Mouse (Mus musculus) stomach, postnatal 0 days (tissue): ENCODE measurements around the gene Atg13. TPM values are rescaled to one million over a fixed set of nuclear protein-coding genes. Genes with fewer than 3 reads are reported as not detected.
"Not testable (repeated sequence)": the region's sequence is repeated elsewhere in the genome, so short reads cannot be mapped to it uniquely, and the experiment has no call there.

Experiments used
- ATAC-seq: fragments of 200-750 bp; cut with Nextera tagmentation; 2 replicates; pipeline ENCODE4 v1.8.0; 2017; ENCODE audit not compliant: low FRiP score, low TSS enrichment
- DNase-seq: peaks from one replicate; pipeline ENCODE4 v3.0.0-alpha.2; 2016; ENCODE audit warnings: low spot score
- H3K27ac ChIP-seq: fragments of 300-500 bp; sonication (generic); replicated peaks from 2 replicates; pipeline ENCODE4 v1.5.1; 2014; ENCODE audit warnings: mild to moderate bottlenecking, control low read depth
- H3K27me3 ChIP-seq: fragments of 300-500 bp; sonication (generic); 2 replicates; pipeline ENCODE4 v1.6.1; 2014; ENCODE audit warnings: low read length; ENCODE audit not compliant: control insufficient read depth, insufficient read depth
- H3K36me3 ChIP-seq: fragments of 300-500 bp; sonication (generic); 2 replicates; pipeline ENCODE4 v1.6.1; 2014; ENCODE audit warnings: low read length, mixed read lengths; ENCODE audit not compliant: control insufficient read depth, insufficient read depth
- H3K4me1 ChIP-seq: fragments of 300-500 bp; sonication (generic); replicated peaks from 2 replicates; pipeline ENCODE4 v1.6.1; 2014; ENCODE audit warnings: antibody characterized with exemption; ENCODE audit not compliant: control insufficient read depth, insufficient read depth
- H3K4me2 ChIP-seq: fragments of 300-500 bp; sonication (generic); replicated peaks from 2 replicates; pipeline ENCODE4 v1.6.1; 2014; ENCODE audit warnings: low read depth, mild to moderate bottlenecking, control low read depth, moderate library complexity
- H3K4me3 ChIP-seq: fragments of 300-500 bp; sonication (generic); 2 replicates; pipeline ENCODE4 v1.5.1; 2014; ENCODE audit warnings: low read depth, low read length, control low read depth
- H3K9ac ChIP-seq: fragments of 300-500 bp; sonication (generic); 2 replicates; pipeline ENCODE4 v1.6.1; 2014; ENCODE audit warnings: mild to moderate bottlenecking, low read length, control low read depth, mixed read lengths
- H3K9me3 ChIP-seq: fragments of 300-500 bp; sonication (generic); 2 replicates; pipeline ENCODE4 v1.6.1; 2016; ENCODE audit warnings: low read length; ENCODE audit not compliant: control insufficient read depth
- CTCF ChIP-seq: IDR thresholded peaks from 2 replicates; pipeline ENCODE4 v1.5.1; 2016; ENCODE audit warnings: antibody characterized with exemption, low read depth, mild to moderate bottlenecking, moderate library complexity
- EP300 ChIP-seq: optimal IDR thresholded peaks from 2 replicates; pipeline ENCODE3; 2016; ENCODE audit warnings: antibody characterized with exemption
- WGBS: fragments of 180-500 bp; shearing (Covaris S2); extraction: QIAGEN DNeasy Blood & Tissue Kit; methylation state at CpG from one replicate; pipeline ENCODE4 v1.1.7; 2014; 5-methylcytosine and 5-hydroxymethylcytosine counted together
- polyA plus RNA-seq: library from polyadenylated mRNA; unstranded; fragments of >200 nt; fragmentation: Nextera tagmentation; extraction: Ambion mirVana; gene quantifications from 2 replicates; pipeline ENCODE4 v1.2.1, GENCODE M21; 2015

Atg13 gene
- polyA plus RNA-seq, 1 experiment from 2014 or later = 23.2 TPM

GRCm38 (mm10) chr2:91729971-91730821 lies 19.8 kb upstream of the Atg13 start, which contains the start of gene Ambra1:
TSS of gene Ambra1 (plus strand) at chr2:91730134.
- Histone ChIP-seq H3K27ac (peak within 1 kb of the TSS; percentile 95), H3K9me3 (no peaks in the 10 kb centered on the region), H3K9ac (peak within 1 kb of the TSS; percentile 93), H3K4me3 (peak within 1 kb of the TSS; percentile 99), H3K4me2 (peak within 1 kb of the TSS; percentile 78), H3K27me3 (no peaks in the 10 kb centered on the region), H3K36me3 (no peaks in the 10 kb centered on the region), H3K4me1 (no peaks in the 10 kb centered on the region)
- WGBS = under 1% methylated on average over 65 of the region's 68 CpGs
- ATAC-seq (peak; percentile 90), DNase-seq (peak; percentile 92)
- TF ChIP-seq EP300 (no peak), CTCF (peak; percentile 46)

- no peak overlapping the region for H3K27ac ChIP-seq
Observed at GRCm38 (mm10) chr2:91729571-91729970, 19.2 kb upstream of the Atg13 start.

GRCm38 (mm10) chr2:91727011-91727410 lies 16.6 kb upstream of the Atg13 start:
- no peak for ATAC-seq
- no peak overlapping the region for H3K9ac ChIP-seq

More at GRCm38 (mm10) chr2:91729571-91729970, 19.2 kb upstream of the Atg13 start:
- no peaks in the 10 kb centered on the region for H3K9me3 ChIP-seq
- ATAC-seq = 0 out of 2 replicates have a peak, but pooled peaks have one; percentile 5
- TF ChIP-seq CTCF = no peak
- no peak for TF ChIP-seq EP300
- H3K27me3 ChIP-seq = no peaks in the 10 kb centered on the region
- WGBS = 14% methylated on average over 4 of the region's 4 CpGs
- peak overlapping the region; percentile 44 for H3K4me2 ChIP-seq
- H3K36me3 ChIP-seq = no peaks in the 10 kb centered on the region
- H3K4me3 ChIP-seq = peak overlapping the region; percentile 99
- no peaks in the 10 kb centered on the region for H3K4me1 ChIP-seq
- no peak for DNase-seq
- H3K9ac ChIP-seq = no peak overlapping the region

GRCm38 (mm10) chr2:91725476-91725875 lies 15.1 kb upstream of the Atg13 start:
- H3K27ac ChIP-seq, H3K36me3 ChIP-seq, H3K4me2 ChIP-seq, ATAC-seq, H3K4me3 ChIP-seq, H3K4me1 ChIP-seq, H3K9ac ChIP-seq, DNase-seq, H3K27me3 ChIP-seq, H3K9me3 ChIP-seq: not testable (repeated sequence)
- WGBS = 55% methylated on average over 4 of the region's 4 CpGs

More at GRCm38 (mm10) chr2:91727011-91727410, 16.6 kb upstream of the Atg13 start:
- Histone ChIP-seq H3K27ac (no peak overlapping the region), H3K4me3 (no peak overlapping the region), H3K9me3 (no peaks in the 10 kb centered on the region), H3K4me1 (no peaks in the 10 kb centered on the region), H3K27me3 (no peaks in the 10 kb centered on the region), H3K4me2 (no peak overlapping the region), H3K36me3 (no peaks in the 10 kb centered on the region)
- 85% methylated on average over 3 of the region's 3 CpGs for WGBS
- TF ChIP-seq CTCF (no peak), EP300 (no peak)
- no peak for DNase-seq

- no peak for TF ChIP-seq CTCF
- TF ChIP-seq EP300 = no peak
- Histone ChIP-seq H3K9ac (no peak overlapping the region), H3K9me3 (no peaks in the 10 kb centered on the region), H3K27me3 (no peaks in the 10 kb centered on the region), H3K4me1 (no peaks in the 10 kb centered on the region), H3K27ac (no peak overlapping the region), H3K36me3 (peaks cover 7% of the 10 kb centered on the region; the same call in 1 of the 2 replicates), H3K4me2 (no peak overlapping the region), H3K4me3 (no peak overlapping the region)
- DNase-seq (no peak), ATAC-seq (no peak)
- 59% methylated on average over 2 of the region's 2 CpGs for WGBS
Observed at GRCm38 (mm10) chr2:91724716-91725115, 14.3 kb upstream of the Atg13 start.

GRCm38 (mm10) chr2:91723951-91724350 lies 13.6 kb upstream of the Atg13 start:
- Histone ChIP-seq H3K27ac (no peak overlapping the region), H3K4me3 (no peak overlapping the region), H3K36me3 (peaks cover 7% of the 10 kb centered on the region; the same call in 1 of the 2 replicates), H3K9ac (no peak overlapping the region), H3K4me2 (no peak overlapping the region), H3K4me1 (no peaks in the 10 kb centered on the region), H3K27me3 (no peaks in the 10 kb centered on the region), H3K9me3 (no peaks in the 10 kb centered on the region)
- ATAC-seq (no peak), DNase-seq (no peak)
- TF ChIP-seq CTCF (no peak), EP300 (no peak)
